In genomic region chr11:48787455-48788211, GRCm38 (mm10) we compare ENCODE assay signal across 8 mouse cellular contexts. TPM values are rescaled to one million over a fixed set of nuclear protein-coding genes. Genes with fewer than 3 reads are reported as not detected.
DNase-seq lines count a peak whose midpoint lies in the region; ATAC-seq and TF ChIP-seq lines count a peak whose summit lies in the region.

No protein-coding gene starts in this region.

- in situ Hi-C loops in ES-E14 (cut with MboI; ENCODE audit: low sequenced_read_pairs in 2 of 2, unreplicated experiment in 2 of 2) = loop anchor here (5.0 kb wide), 2 partner anchors 65 to 70 kb away; no protein-coding TSS in a partner anchor

- peaks cover 3% of the 10 kb centered on the region; the same call in 1 of the 2 replicates for H3K27me3 ChIP-seq in forebrain, embryonic 12.5 days
- H3K27me3 ChIP-seq in hindbrain, embryonic 15.5 days = no peaks in the 10 kb centered on the region
- no peaks in the 10 kb centered on the region for H3K27me3 ChIP-seq in liver, embryonic 13.5 days

- 0 out of 2 replicates have a peak overlapping the region, but pooled peaks have one; percentile 13 for H3K9ac ChIP-seq in ES-E14 (ENCODE audit: insufficient read depth, low read depth, low read length, poor library complexity, severe bottlenecking)
- no peak overlapping the region for H3K9ac ChIP-seq in forebrain, embryonic 12.5 days
- no peak overlapping the region for H3K9ac ChIP-seq in hindbrain, embryonic 15.5 days
- peak overlapping the region; percentile 56; the same call in 1 of the 2 replicates for H3K9ac ChIP-seq in liver, embryonic 13.5 days

- peaks cover 3 to 8% of the 10 kb centered on the region in 2 experiments; a peak in 2 of 4 replicates for H3K4me1 ChIP-seq in ES-E14 (ENCODE audit: control insufficient read depth in 2 of 2, insufficient read depth in 2 of 2, low read length in 2 of 2, poor library complexity in 1 of 2)
- H3K4me1 ChIP-seq in forebrain, embryonic 12.5 days = peaks cover 6% of the 10 kb centered on the region
- peaks cover 11% of the 10 kb centered on the region for H3K4me1 ChIP-seq in hindbrain, embryonic 15.5 days (replicated peaks)
- H3K4me1 ChIP-seq in liver, embryonic 13.5 days (replicated peaks) = peaks cover 32% of the 10 kb centered on the region

- no peaks in the 10 kb centered on the region for H3K36me3 ChIP-seq in ES-E14 (ENCODE audit: control insufficient read depth, insufficient read depth, low read length, poor library complexity, severe bottlenecking)
- H3K36me3 ChIP-seq in forebrain, embryonic 12.5 days (replicated peaks) = no peaks in the 10 kb centered on the region
- H3K36me3 ChIP-seq in hindbrain, embryonic 15.5 days = no peaks in the 10 kb centered on the region
- no peaks in the 10 kb centered on the region for H3K36me3 ChIP-seq in liver, embryonic 13.5 days

- no peaks in the 10 kb centered on the region for H3K9me3 ChIP-seq in ES-E14 (ENCODE audit: control insufficient read depth, insufficient read depth, low read depth, low read length)
- no peaks in the 10 kb centered on the region for H3K9me3 ChIP-seq in forebrain, embryonic 12.5 days
- H3K9me3 ChIP-seq in hindbrain, embryonic 15.5 days = no peaks in the 10 kb centered on the region
- H3K9me3 ChIP-seq in liver, embryonic 13.5 days (replicated peaks) = no peaks in the 10 kb centered on the region

- peak; percentile 69 for ATAC-seq in forebrain, embryonic 12.5 days (ENCODE audit: low FRiP score)
- peak; percentile 81 for ATAC-seq in hindbrain, embryonic 15.5 days (ENCODE audit: low FRiP score, low read depth)
- ATAC-seq in liver, embryonic 13.5 days (ENCODE audit: low read depth) = peak; percentile 64

- H3K4me2 ChIP-seq in forebrain, embryonic 12.5 days = peak overlapping the region; percentile 57
- H3K4me2 ChIP-seq in hindbrain, embryonic 15.5 days = peak overlapping the region; percentile 60
- H3K4me2 ChIP-seq in liver, embryonic 13.5 days = peak overlapping the region; percentile 70

- no peak overlapping the region for H3K27ac ChIP-seq in ES-E14 (ENCODE audit: insufficient read depth, low read depth, low read length, poor library complexity, severe bottlenecking)
- no peak overlapping the region for H3K27ac ChIP-seq in forebrain, embryonic 12.5 days
- peak overlapping the region; percentile 61; the same call in 1 of the 2 replicates for H3K27ac ChIP-seq in hindbrain, embryonic 15.5 days (replicated peaks)
- H3K27ac ChIP-seq in liver, embryonic 13.5 days = peak overlapping the region; percentile 53

- peak; percentile 83 to 87 for DNase-seq in B cell, adult 2 months
- no peak for DNase-seq in ES-E14 (ENCODE audit: low read depth, low spot score)
- peak; percentile 54 for DNase-seq in liver, embryonic 13.5 days
- DNase-seq in naive thymus-derived CD4-positive, alpha-beta T cell, adult 2 months (ENCODE audit: low read depth) = peak; percentile 93
- DNase-seq in adipocyte (ENCODE audit: low spot score) = no peak
- no peak for DNase-seq in urinary bladder, postnatal 10 days (ENCODE audit: low spot score)

- H3K4me3 ChIP-seq in ES-E14 (ENCODE audit: insufficient read depth in 1 of 2, low read depth in 1 of 2, low read length in 2 of 2, poor library complexity in 1 of 2, severe bottlenecking in 1 of 2) = peak overlapping the region; percentile 27 to 62; a peak in 3 of 4 replicates
- H3K4me3 ChIP-seq in forebrain, embryonic 12.5 days (replicated peaks) = peak overlapping the region; percentile 40; the same call in 1 of the 2 replicates
- peak overlapping the region; percentile 41 for H3K4me3 ChIP-seq in hindbrain, embryonic 15.5 days
- peak overlapping the region; percentile 49 for H3K4me3 ChIP-seq in liver, embryonic 13.5 days (replicated peaks)

- 46% methylated on average over 10 of the region's 10 CpGs for WGBS in forebrain, embryonic 12.5 days
- 51% methylated on average over 10 of the region's 10 CpGs for WGBS in hindbrain, embryonic 15.5 days
- WGBS in liver, embryonic 13.5 days (ENCODE audit: insufficient replicate concordance) = 35% methylated on average over 10 of the region's 10 CpGs

TF ChIP-seq in ES-E14, 5 proteins besides CTCF, POLR2A, EP300 and RAD21:
- TF ChIP-seq CHD2 (IDR thresholded peaks at IDR 0.05; ENCODE audit: low read depth, low read length) (no peak), ZC3H11A (IDR thresholded peaks at IDR 0.05; ENCODE audit: borderline replicate concordance, low read depth, low read length) (no peak), MAFK (IDR thresholded peaks at IDR 0.05; ENCODE audit: insufficient read depth, low read depth, low read length) (no peak)

RNA-seq across cellular contexts. Expression of gene Rack1, which starts 12.5 kb away (rescaled TPM):
- 3,112 and 3,420 TPM in 2 replicates for total RNA-seq in ES-E14 (2012; rRNA removed)
- polyA plus RNA-seq in forebrain, embryonic 12.5 days (2016; fragmentation: Nextera tagmentation; extraction: Ambion mirVana) = 512 and 565 TPM in 2 replicates
- 361 and 362 TPM in 2 replicates for polyA plus RNA-seq in hindbrain, embryonic 15.5 days (2015; fragmentation: Nextera tagmentation; extraction: Ambion mirVana)
- 688 and 710 TPM in 2 replicates for polyA plus RNA-seq in liver, embryonic 13.5 days (2015; fragmentation: Nextera tagmentation; extraction: Ambion mirVana)

RNA-seq across cellular contexts. Expression of gene Trim41, which starts 29.5 kb away (rescaled TPM):
- 47.8 and 52.8 TPM in 2 replicates for total RNA-seq in ES-E14 (2012; rRNA removed)
- polyA plus RNA-seq in forebrain, embryonic 12.5 days (2016; fragmentation: Nextera tagmentation; extraction: Ambion mirVana) = 6.2 and 6.8 TPM in 2 replicates
- polyA plus RNA-seq in hindbrain, embryonic 15.5 days (2015; fragmentation: Nextera tagmentation; extraction: Ambion mirVana) = 6.8 and 7.4 TPM in 2 replicates
- 1.7 and 2.4 TPM in 2 replicates for polyA plus RNA-seq in liver, embryonic 13.5 days (2015; fragmentation: Nextera tagmentation; extraction: Ambion mirVana)

RNA-seq across cellular contexts. Expression of gene Trim7, which starts 38.3 kb away (rescaled TPM):
- 5.9 and 6.1 TPM in 2 replicates for total RNA-seq in ES-E14 (2012; rRNA removed)
- polyA plus RNA-seq in forebrain, embryonic 12.5 days (2016; fragmentation: Nextera tagmentation; extraction: Ambion mirVana) = 0.76 and 1.00 TPM in 2 replicates
- 3.1 and 3.7 TPM in 2 replicates for polyA plus RNA-seq in hindbrain, embryonic 15.5 days (2015; fragmentation: Nextera tagmentation; extraction: Ambion mirVana)
- 0.06 and 0.09 TPM in 2 replicates for polyA plus RNA-seq in liver, embryonic 13.5 days (2015; fragmentation: Nextera tagmentation; extraction: Ambion mirVana)

RNA-seq across cellular contexts. Expression of gene Gm12184, which starts 38.8 kb away (rescaled TPM):
- 11.4 and 12.2 TPM in 2 replicates for total RNA-seq in ES-E14 (2012; rRNA removed)
- polyA plus RNA-seq in forebrain, embryonic 12.5 days (2016; fragmentation: Nextera tagmentation; extraction: Ambion mirVana) = 6.8 and 9.4 TPM in 2 replicates
- polyA plus RNA-seq in hindbrain, embryonic 15.5 days (2015; fragmentation: Nextera tagmentation; extraction: Ambion mirVana) = 3.8 and 4.7 TPM in 2 replicates
- 1.2 and 1.7 TPM in 2 replicates for polyA plus RNA-seq in liver, embryonic 13.5 days (2015; fragmentation: Nextera tagmentation; extraction: Ambion mirVana)

Comparison
In these comparisons a context has a peak if more than half of its experiments do, and no peak if none do; other contexts are left out.
1. DNase-seq: peak in B cell, adult 2 months (2 of 2), liver, embryonic 13.5 days (single experiment) and naive thymus-derived CD4-positive, alpha-beta T cell, adult 2 months (single experiment); none in ES-E14 (single experiment), adipocyte (single experiment) and urinary bladder, postnatal 10 days (single experiment).
2. H3K27ac ChIP-seq: peak in hindbrain, embryonic 15.5 days (single experiment) and liver, embryonic 13.5 days (single experiment); none in ES-E14 (single experiment) and forebrain, embryonic 12.5 days (single experiment).
3. H3K9ac ChIP-seq: peak in ES-E14 (single experiment) and liver, embryonic 13.5 days (single experiment); none in forebrain, embryonic 12.5 days (single experiment) and hindbrain, embryonic 15.5 days (single experiment).
4. Peak in every context shown above with its lines, with median percentiles within 50 percentile points of each other: H3K4me3 ChIP-seq, ATAC-seq and H3K4me2 ChIP-seq.